Mouse (Mus musculus): ENCODE measurements around the gene Ninl. TPM values are rescaled to one million over a fixed set of nuclear protein-coding genes. Genes with fewer than 3 reads are reported as not detected.
"Not testable (repeated sequence)": the region's sequence is repeated elsewhere in the genome, so short reads cannot be mapped to it uniquely, and the experiment has no call there.

Gene Ninl
- polyA plus RNA-seq, 1 experiment from 2014 or later, result 3.2 TPM

GRCm38 (mm10) chr2:150950056-150950455 is 89.1 kb downstream of the Ninl start:
- no peaks in the 10 kb centered on the region for H3K4me1 ChIP-seq (ENCODE audit: control insufficient read depth, insufficient read depth, low read length)
- no peak overlapping the region for H3K9ac ChIP-seq (ENCODE audit: low read length)
- H3K4me3 ChIP-seq (ENCODE audit: low read length), result no peak overlapping the region
- no peak overlapping the region for H3K4me2 ChIP-seq (ENCODE audit: low read depth, low read length)
- ATAC-seq (replicated peaks; ENCODE audit: extremely low read depth, insufficient read depth, low FRiP score), result no peak
- no peaks in the 10 kb centered on the region for H3K36me3 ChIP-seq (ENCODE audit: control insufficient read depth, insufficient read depth)
- WGBS, result 82% methylated on average over 6 of the region's 6 CpGs
- no peaks in the 10 kb centered on the region for H3K27me3 ChIP-seq (ENCODE audit: control insufficient read depth, insufficient read depth, low read length)
- no peaks in the 10 kb centered on the region for H3K9me3 ChIP-seq (replicated peaks; ENCODE audit: control insufficient read depth, low read length)
- no peak overlapping the region for H3K27ac ChIP-seq (ENCODE audit: low read length)

DNA sequence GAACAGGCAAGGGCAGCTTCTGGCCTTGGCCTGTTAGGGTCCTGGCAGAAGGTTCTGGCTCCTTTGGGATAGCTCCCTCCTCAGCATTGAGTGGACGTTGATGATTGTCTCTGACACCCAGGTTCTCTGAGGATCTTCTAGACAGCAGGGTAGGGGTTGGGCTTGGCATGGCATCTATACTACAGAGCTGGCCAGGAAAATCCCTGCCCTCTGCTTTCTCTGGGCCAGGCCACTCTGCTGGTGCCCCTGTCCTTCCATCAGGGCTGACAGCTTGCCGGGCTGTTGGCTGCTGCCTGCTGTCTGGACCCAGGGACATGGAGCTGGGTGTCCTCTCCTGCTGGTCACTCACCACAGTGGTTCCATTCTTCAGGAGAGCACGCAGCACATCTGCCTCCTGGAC is 89.5 kb downstream of the Ninl start:
- WGBS, result 88% methylated on average over 3 of the region's 3 CpGs
- H3K4me2 ChIP-seq (ENCODE audit: low read depth, low read length), result no peak overlapping the region
- H3K4me1 ChIP-seq (ENCODE audit: control insufficient read depth, insufficient read depth, low read length), result no peaks in the 10 kb centered on the region
- H3K4me3 ChIP-seq (ENCODE audit: low read length), result no peak overlapping the region
- no peak for ATAC-seq (replicated peaks; ENCODE audit: extremely low read depth, insufficient read depth, low FRiP score)
- no peak overlapping the region for H3K9ac ChIP-seq (ENCODE audit: low read length)
- no peaks in the 10 kb centered on the region for H3K9me3 ChIP-seq (replicated peaks; ENCODE audit: control insufficient read depth, low read length)
- no peak overlapping the region for H3K27ac ChIP-seq (ENCODE audit: low read length)
- H3K27me3 ChIP-seq (ENCODE audit: control insufficient read depth, insufficient read depth, low read length), result no peaks in the 10 kb centered on the region
- no peaks in the 10 kb centered on the region for H3K36me3 ChIP-seq (ENCODE audit: control insufficient read depth, insufficient read depth)

DNA sequence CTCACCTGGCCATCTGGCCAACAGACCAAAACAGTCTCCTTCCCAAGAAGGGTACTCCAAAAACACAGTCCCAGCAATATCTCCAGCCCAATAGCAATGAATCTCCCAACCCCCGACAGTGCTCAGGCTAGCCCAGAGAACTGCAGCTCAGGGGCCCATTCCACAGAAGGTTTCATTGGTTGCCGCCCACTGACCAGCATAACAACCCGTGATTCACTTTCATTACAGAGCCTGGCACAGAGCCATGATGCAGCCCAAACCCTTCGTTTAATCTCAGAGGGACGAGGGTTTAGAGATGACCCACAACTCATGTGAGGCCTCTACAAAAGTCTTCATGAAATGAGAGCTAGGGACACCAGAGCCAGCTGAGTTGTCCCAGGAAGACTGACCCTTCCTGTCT is 90.4 kb downstream of the Ninl start:
- H3K27ac ChIP-seq (ENCODE audit: low read length), result no peak overlapping the region
- WGBS, result 69% methylated on average over 5 of the region's 5 CpGs
- H3K36me3 ChIP-seq (ENCODE audit: control insufficient read depth, insufficient read depth), result no peaks in the 10 kb centered on the region
- H3K4me1 ChIP-seq (ENCODE audit: control insufficient read depth, insufficient read depth, low read length), result no peaks in the 10 kb centered on the region
- no peak overlapping the region for H3K4me3 ChIP-seq (ENCODE audit: low read length)
- no peak overlapping the region for H3K9ac ChIP-seq (ENCODE audit: low read length)
- ATAC-seq (replicated peaks; ENCODE audit: extremely low read depth, insufficient read depth, low FRiP score), result no peak
- H3K9me3 ChIP-seq (replicated peaks; ENCODE audit: control insufficient read depth, low read length), result no peaks in the 10 kb centered on the region
- H3K27me3 ChIP-seq (ENCODE audit: control insufficient read depth, insufficient read depth, low read length), result no peaks in the 10 kb centered on the region
- no peak overlapping the region for H3K4me2 ChIP-seq (ENCODE audit: low read depth, low read length)

DNA sequence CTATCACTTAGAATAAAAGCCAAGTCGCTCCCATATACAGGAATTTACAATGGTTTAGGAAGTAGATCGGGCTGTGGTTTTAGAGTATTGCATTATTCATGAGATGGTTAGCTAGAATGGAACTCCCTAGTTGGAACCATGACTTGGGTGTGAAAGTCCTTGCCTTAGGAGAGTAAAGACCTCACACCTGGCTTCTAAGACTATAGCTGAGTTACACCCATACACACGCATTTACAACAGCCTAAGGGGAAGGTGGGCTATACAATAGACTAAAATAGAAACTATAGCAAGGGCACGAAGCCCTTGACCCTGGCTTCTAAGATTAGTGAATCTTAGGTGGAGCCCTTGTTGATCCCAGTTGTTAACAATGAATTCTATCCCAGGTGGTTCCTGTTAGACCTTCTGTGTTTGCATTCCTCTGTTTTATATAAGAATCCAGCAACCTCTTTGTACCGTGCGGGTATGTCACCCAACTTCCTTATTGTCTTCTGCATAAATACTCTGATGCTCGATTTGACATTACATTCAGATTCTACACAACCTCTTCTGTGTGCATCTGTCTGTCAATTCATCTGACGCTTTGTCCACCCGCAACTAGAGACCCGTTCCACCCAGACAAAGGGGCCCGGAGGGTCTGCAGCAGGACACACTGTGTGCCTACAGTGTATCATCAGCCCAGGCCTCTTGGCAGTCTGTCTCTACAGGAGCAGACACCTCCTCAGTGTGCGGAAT is 91.1 kb downstream of the Ninl start:
- H3K36me3 ChIP-seq (ENCODE audit: control insufficient read depth, insufficient read depth); H3K9ac ChIP-seq (ENCODE audit: low read length); H3K4me1 ChIP-seq (ENCODE audit: control insufficient read depth, insufficient read depth, low read length); ATAC-seq (replicated peaks; ENCODE audit: extremely low read depth, insufficient read depth, low FRiP score); H3K4me2 ChIP-seq (ENCODE audit: low read depth, low read length); H3K27me3 ChIP-seq (ENCODE audit: control insufficient read depth, insufficient read depth, low read length); H3K27ac ChIP-seq (ENCODE audit: low read length); H3K4me3 ChIP-seq (ENCODE audit: low read length); H3K9me3 ChIP-seq (replicated peaks; ENCODE audit: control insufficient read depth, low read length): not testable (repeated sequence)
- WGBS, result 88% methylated on average over 12 of the region's 12 CpGs

- not testable (repeated sequence) for H3K4me2 ChIP-seq (ENCODE audit: low read depth, low read length); H3K9me3 ChIP-seq (replicated peaks; ENCODE audit: control insufficient read depth, low read length); H3K27ac ChIP-seq (ENCODE audit: low read length); H3K36me3 ChIP-seq (ENCODE audit: control insufficient read depth, insufficient read depth); H3K4me1 ChIP-seq (ENCODE audit: control insufficient read depth, insufficient read depth, low read length); H3K4me3 ChIP-seq (ENCODE audit: low read length); H3K27me3 ChIP-seq (ENCODE audit: control insufficient read depth, insufficient read depth, low read length); H3K9ac ChIP-seq (ENCODE audit: low read length); ATAC-seq (replicated peaks; ENCODE audit: extremely low read depth, insufficient read depth, low FRiP score)
- WGBS, result 89% methylated on average over 5 of the region's 5 CpGs
Measured at GRCm38 (mm10) chr2:150947341-150947740, 91.8 kb downstream of the Ninl start.

DNA sequence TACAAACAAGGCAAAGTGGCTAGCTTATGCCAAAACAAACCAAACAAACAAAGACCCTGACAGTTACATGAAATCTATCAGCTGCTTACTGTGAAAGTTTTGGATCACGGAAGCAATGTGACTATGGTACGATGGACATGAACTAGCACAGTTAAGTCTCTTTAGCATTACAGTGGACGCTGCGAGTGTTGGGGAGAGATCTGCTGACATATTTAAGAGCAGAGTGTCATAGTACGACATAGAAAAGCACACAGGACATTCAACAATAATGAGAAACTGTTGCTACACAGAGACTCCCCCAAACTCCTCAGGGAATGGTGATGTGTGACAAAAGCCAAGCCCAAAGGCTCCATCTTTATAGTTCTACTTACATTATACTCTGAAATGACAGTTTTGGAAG is 95.2 kb downstream of the Ninl start:
- no peak overlapping the region for H3K4me2 ChIP-seq (ENCODE audit: low read depth, low read length)
- 84% methylated on average over 5 of the region's 5 CpGs for WGBS
- no peak overlapping the region for H3K9ac ChIP-seq (ENCODE audit: low read length)
- H3K4me3 ChIP-seq (ENCODE audit: low read length), result no peak overlapping the region
- no peaks in the 10 kb centered on the region for H3K4me1 ChIP-seq (ENCODE audit: control insufficient read depth, insufficient read depth, low read length)
- no peak for ATAC-seq (replicated peaks; ENCODE audit: extremely low read depth, insufficient read depth, low FRiP score)
- no peak overlapping the region for H3K27ac ChIP-seq (ENCODE audit: low read length)
- H3K9me3 ChIP-seq (replicated peaks; ENCODE audit: control insufficient read depth, low read length), result no peaks in the 10 kb centered on the region
- H3K27me3 ChIP-seq (ENCODE audit: control insufficient read depth, insufficient read depth, low read length), result no peaks in the 10 kb centered on the region
- no peaks in the 10 kb centered on the region for H3K36me3 ChIP-seq (ENCODE audit: control insufficient read depth, insufficient read depth)

DNA sequence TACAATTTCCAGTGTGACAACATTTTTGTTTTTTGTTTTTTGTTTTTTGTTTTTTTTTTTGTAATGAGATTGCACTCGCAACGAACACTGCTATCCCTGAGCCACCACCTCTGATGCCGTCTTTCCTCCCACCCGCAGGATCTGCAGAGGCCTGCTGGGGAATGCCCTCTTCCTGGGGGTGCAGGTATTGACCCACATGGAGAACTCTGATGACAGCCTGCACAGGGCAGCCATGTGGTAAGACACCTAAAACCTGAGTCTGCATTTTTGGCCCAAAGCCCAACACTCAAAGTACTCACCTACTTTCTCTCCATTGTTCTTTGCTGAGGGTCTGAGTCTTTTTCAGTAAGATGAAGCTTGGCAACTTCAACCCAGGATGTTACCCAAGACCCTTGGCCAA is 104.5 kb downstream of the Ninl start:
- no peak overlapping the region for H3K9ac ChIP-seq (ENCODE audit: low read length)
- no peak for ATAC-seq (replicated peaks; ENCODE audit: extremely low read depth, insufficient read depth, low FRiP score)
- no peak overlapping the region for H3K4me2 ChIP-seq (ENCODE audit: low read depth, low read length)
- no peak overlapping the region for H3K4me3 ChIP-seq (ENCODE audit: low read length)
- no peaks in the 10 kb centered on the region for H3K4me1 ChIP-seq (ENCODE audit: control insufficient read depth, insufficient read depth, low read length)
- H3K36me3 ChIP-seq (ENCODE audit: control insufficient read depth, insufficient read depth), result peaks cover 2% of the 10 kb centered on the region; the same call in 1 of the 2 replicates
- 90% methylated on average over 4 of the region's 4 CpGs for WGBS
- H3K9me3 ChIP-seq (replicated peaks; ENCODE audit: control insufficient read depth, low read length), result no peaks in the 10 kb centered on the region
- no peaks in the 10 kb centered on the region for H3K27me3 ChIP-seq (ENCODE audit: control insufficient read depth, insufficient read depth, low read length)
- H3K27ac ChIP-seq (ENCODE audit: low read length), result no peak overlapping the region

- no peak overlapping the region for H3K4me3 ChIP-seq (ENCODE audit: low read length)
- H3K4me1 ChIP-seq (ENCODE audit: control insufficient read depth, insufficient read depth, low read length), result no peaks in the 10 kb centered on the region
- peaks cover 2% of the 10 kb centered on the region; the same call in 1 of the 2 replicates for H3K36me3 ChIP-seq (ENCODE audit: control insufficient read depth, insufficient read depth)
- no peak for ATAC-seq (replicated peaks; ENCODE audit: extremely low read depth, insufficient read depth, low FRiP score)
- H3K9ac ChIP-seq (ENCODE audit: low read length), result no peak overlapping the region
- H3K9me3 ChIP-seq (replicated peaks; ENCODE audit: control insufficient read depth, low read length), result no peaks in the 10 kb centered on the region
- H3K27me3 ChIP-seq (ENCODE audit: control insufficient read depth, insufficient read depth, low read length), result no peaks in the 10 kb centered on the region
- H3K4me2 ChIP-seq (ENCODE audit: low read depth, low read length), result no peak overlapping the region
- H3K27ac ChIP-seq (ENCODE audit: low read length), result no peak overlapping the region
- 75% methylated on average over 19 of the region's 19 CpGs for WGBS
Measured at GRCm38 (mm10) chr2:150933482-150933881, 105.7 kb downstream of the Ninl start.

GRCm38 (mm10) chr2:150930806-150931205 is 108.4 kb downstream of the Ninl start:
- 44% methylated on average over 3 of the region's 3 CpGs for WGBS
- Histone ChIP-seq H3K4me3 (ENCODE audit: low read length) (no peak overlapping the region), H3K9me3 (replicated peaks; ENCODE audit: control insufficient read depth, low read length) (no peaks in the 10 kb centered on the region), H3K27ac (ENCODE audit: low read length) (no peak overlapping the region), H3K4me1 (ENCODE audit: control insufficient read depth, insufficient read depth, low read length) (no peaks in the 10 kb centered on the region), H3K36me3 (ENCODE audit: control insufficient read depth, insufficient read depth) (peaks cover 2% of the 10 kb centered on the region; the same call in 1 of the 2 replicates), H3K4me2 (ENCODE audit: low read depth, low read length) (no peak overlapping the region), H3K27me3 (ENCODE audit: control insufficient read depth, insufficient read depth, low read length) (no peaks in the 10 kb centered on the region), H3K9ac (ENCODE audit: low read length) (no peak overlapping the region)
- no peak for ATAC-seq (replicated peaks; ENCODE audit: extremely low read depth, insufficient read depth, low FRiP score)
